Mouse (Mus musculus) heart, embryonic 14.5 days (tissue): ENCODE data around the gene Prop1. TPM values are rescaled to one million over a fixed set of nuclear protein-coding genes. Genes with fewer than 3 reads are reported as not detected.

Experiments used
- ATAC-seq: fragments of 200-750 bp; cut with Nextera tagmentation; 2 replicates; pipeline ENCODE4 v1.8.0; 2017; ENCODE audit warnings: low read depth, moderate TSS enrichment; ENCODE audit not compliant: insufficient number of reproducible peaks, insufficient read depth, low FRiP score
- H3K27ac ChIP-seq, 2 experiments: fragments of 200-500 bp in 1 of 2; fragments of 300-500 bp in 1 of 2; sonication (generic) in 1 of 2; replicated peaks in 1 of 2; 2 replicates each; pipeline ENCODE4 v1.5.1; 2012 to 2014; ENCODE audit warnings: low read depth in 2 of 2, low read length in 2 of 2, control low read depth in 1 of 2, mild to moderate bottlenecking in 1 of 2, mixed read lengths in 1 of 2; ENCODE audit not compliant: control insufficient read depth in 1 of 2, insufficient read depth in 1 of 2
- H3K27me3 ChIP-seq: fragments of 300-500 bp; sonication (generic); 2 replicates; pipeline ENCODE4 v1.6.1; 2014; ENCODE audit warnings: mild to moderate bottlenecking, low read length, control low read depth; ENCODE audit not compliant: control insufficient read depth, insufficient read depth
- H3K36me3 ChIP-seq: fragments of 300-500 bp; sonication (generic); 2 replicates; pipeline ENCODE4 v1.6.1; 2014; ENCODE audit warnings: mild to moderate bottlenecking, control low read depth, low read length, mixed read lengths; ENCODE audit not compliant: control insufficient read depth, insufficient read depth
- H3K4me1 ChIP-seq, 2 experiments: fragments of 200-500 bp in 1 of 2; fragments of 300-500 bp in 1 of 2; sonication (generic) in 1 of 2; 2 replicates each; pipeline ENCODE4 v1.6.1; 2012 to 2014; ENCODE audit warnings: low read length in 2 of 2, control low read depth in 1 of 2, mixed read lengths in 1 of 2; ENCODE audit not compliant: control insufficient read depth in 2 of 2, insufficient read depth in 2 of 2
- H3K4me2 ChIP-seq: fragments of 300-500 bp; sonication (generic); 2 replicates; pipeline ENCODE4 v1.6.1; 2014; ENCODE audit warnings: mild to moderate bottlenecking, low read length
- H3K4me3 ChIP-seq, 2 experiments: fragments of 200-500 bp in 1 of 2; fragments of 300-500 bp in 1 of 2; sonication (generic) in 1 of 2; 2 replicates each; pipeline ENCODE4 v1.5.1; 2012 to 2014; ENCODE audit warnings: low read length in 2 of 2, mild to moderate bottlenecking in 2 of 2, control low read depth in 1 of 2, low read depth in 1 of 2, moderate library complexity in 1 of 2; ENCODE audit not compliant: control insufficient read depth in 1 of 2, insufficient read depth in 1 of 2
- H3K9ac ChIP-seq: fragments of 300-500 bp; sonication (generic); 2 replicates; pipeline ENCODE4 v1.6.1; 2014; ENCODE audit warnings: mild to moderate bottlenecking, low read length
- H3K9me3 ChIP-seq: fragments of 300-500 bp; sonication (generic); 2 replicates; pipeline ENCODE4 v1.6.1; 2016; ENCODE audit warnings: low read length, control low read depth; ENCODE audit not compliant: control insufficient read depth
- whole genome bisulfite sequencing: fragments of 180-500 bp; shearing (Covaris S2); extraction: QIAGEN DNeasy Blood & Tissue Kit; methylation state at CpG from one replicate; pipeline ENCODE4 v1.1.7; 2014; 5-methylcytosine and 5-hydroxymethylcytosine counted together
- polyA plus RNA-seq: library from polyadenylated mRNA; unstranded; fragments of >200 nt; fragmentation: Nextera tagmentation; extraction: Ambion mirVana; gene quantifications from 2 replicates; pipeline ENCODE4 v1.2.1, GENCODE M21; 2014

The Prop1 gene
- not detected in 2 replicates for polyA plus RNA-seq

DNA sequence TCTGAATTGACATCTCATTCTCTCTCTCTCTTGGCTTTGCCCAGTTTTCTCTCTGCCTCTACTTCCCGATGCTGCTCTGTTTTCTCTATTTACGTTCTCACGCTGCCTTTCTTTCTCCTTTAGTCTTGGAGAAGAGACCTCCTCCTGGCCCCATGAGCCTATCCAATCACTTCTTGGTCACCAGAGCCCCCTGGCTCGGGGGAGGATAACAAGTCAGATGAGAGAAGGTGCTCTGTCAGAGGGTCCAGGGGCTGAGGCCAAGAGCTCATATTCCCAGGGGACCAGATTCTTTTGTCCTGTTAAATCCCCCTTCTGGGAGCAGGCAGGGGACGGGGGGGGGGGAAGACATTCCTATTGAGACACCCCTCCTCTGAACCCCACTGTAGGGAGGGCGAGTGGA is at the start of gene Prop1:
TSS of gene Prop1 (minus strand) at position 101 of the 400 bp plus-strand sequence.
- 62% methylated on average over 6 of the region's 6 CpGs for WGBS
- Histone ChIP-seq H3K9ac (no peak within 1 kb of the TSS), H3K4me3 (no peak within 1 kb of the TSS), H3K9me3 (no peaks in the 10 kb centered on the region), H3K27me3 (peaks cover 22% of the 10 kb centered on the region; the same call in 1 of the 2 replicates), H3K4me1 (no peaks in the 10 kb centered on the region), H3K27ac (no peak within 1 kb of the TSS), H3K36me3 (no peaks in the 10 kb centered on the region), H3K4me2 (no peak within 1 kb of the TSS)
- ATAC-seq, result no peak

DNA sequence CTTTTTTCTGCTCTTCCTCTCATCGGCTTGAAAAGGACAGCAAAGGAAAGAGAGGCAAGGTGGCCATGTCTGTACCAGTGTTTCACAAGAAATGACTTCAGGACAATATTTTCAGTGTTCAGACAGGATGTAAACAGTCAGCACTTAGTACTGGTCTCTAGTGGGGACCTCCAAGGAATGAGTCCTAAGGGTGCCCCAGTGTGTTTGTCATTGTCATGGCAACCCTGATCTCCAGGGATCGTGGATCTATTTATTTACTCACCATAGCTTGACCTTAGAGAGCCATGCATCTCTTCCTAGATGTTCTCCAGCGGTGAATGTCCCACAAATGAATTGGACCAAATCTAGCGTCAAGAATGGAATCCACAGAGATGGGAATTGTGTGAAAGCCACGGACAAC is 49.7 kb upstream of the Prop1 start, which contains the start of gene Olfr51:
TSS of gene Olfr51 (plus strand) at position 301 of the 400 bp plus-strand sequence.
- H3K4me2 ChIP-seq, result no peak within 1 kb of the TSS
- WGBS, result 67% methylated on average over 5 of the region's 5 CpGs
- H3K4me3 ChIP-seq, result no peak within 1 kb of the TSS
- no peak within 1 kb of the TSS for H3K27ac ChIP-seq
- no peaks in the 10 kb centered on the region for H3K9me3 ChIP-seq
- no peak for ATAC-seq
- H3K9ac ChIP-seq, result no peak within 1 kb of the TSS
- no peaks in the 10 kb centered on the region for H3K4me1 ChIP-seq
- H3K36me3 ChIP-seq, result no peaks in the 10 kb centered on the region
- H3K27me3 ChIP-seq, result no peaks in the 10 kb centered on the region

DNA sequence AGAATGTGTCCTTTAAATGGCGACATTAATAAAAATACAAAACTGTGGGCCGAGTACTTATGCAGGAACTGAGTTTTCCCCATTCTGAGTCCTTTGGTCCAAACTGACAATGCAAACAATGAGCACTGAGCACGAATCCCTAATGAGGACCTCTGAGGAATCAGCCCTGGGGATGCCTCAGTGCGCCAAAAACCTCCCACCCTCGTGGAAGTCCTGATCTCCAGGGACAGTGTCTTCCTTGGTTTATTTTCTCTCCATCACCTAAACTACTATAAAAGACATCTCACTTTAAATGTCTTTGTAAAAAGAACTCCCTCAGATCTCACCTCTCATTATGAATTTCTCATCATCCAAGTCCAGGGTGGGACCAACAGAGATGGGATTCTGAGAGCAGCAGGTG is 28.1 kb upstream of the Prop1 start, which contains the start of gene Olfr1377:
TSS of gene Olfr1377 (plus strand) at position 301 of the 400 bp plus-strand sequence.
- no peak within 1 kb of the TSS for H3K27ac ChIP-seq
- ATAC-seq, result no peak
- H3K9me3 ChIP-seq, result no peaks in the 10 kb centered on the region
- H3K9ac ChIP-seq, result no peak within 1 kb of the TSS
- H3K4me3 ChIP-seq, result no peak within 1 kb of the TSS
- H3K36me3 ChIP-seq, result no peaks in the 10 kb centered on the region
- peaks cover 29% of the 10 kb centered on the region for H3K27me3 ChIP-seq
- WGBS, result 59% methylated on average over 5 of the region's 5 CpGs
- H3K4me1 ChIP-seq, result peaks cover 0 to 3% of the 10 kb centered on the region in 2 experiments; a peak in 1 of 4 replicates
- no peak within 1 kb of the TSS for H3K4me2 ChIP-seq

DNA sequence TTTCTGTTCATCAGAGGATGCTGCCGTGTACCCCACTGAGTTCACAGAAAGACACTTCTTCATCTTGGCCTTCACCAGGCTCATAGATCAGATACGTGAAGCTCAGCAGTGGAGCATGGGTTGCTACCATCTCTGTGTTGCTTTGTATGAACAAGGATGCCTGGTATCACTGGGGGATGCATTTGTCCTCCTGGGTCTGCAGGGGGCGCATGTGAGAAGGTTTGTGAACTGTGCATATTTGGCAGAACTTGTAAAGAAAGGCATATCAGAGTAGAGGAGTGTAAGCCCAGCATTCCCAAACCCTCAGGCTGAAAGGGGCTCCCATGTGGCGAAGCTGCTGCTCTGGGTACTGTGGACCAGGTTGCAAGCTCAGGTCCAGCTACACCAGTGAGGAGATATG is 23.7 kb upstream of the Prop1 start:
- no peaks in the 10 kb centered on the region for H3K9me3 ChIP-seq
- no peak overlapping the region for H3K4me3 ChIP-seq
- ATAC-seq, result no peak
- 65% methylated on average over 4 of the region's 4 CpGs for WGBS
- no peak overlapping the region for H3K9ac ChIP-seq
- H3K27me3 ChIP-seq, result peaks cover 14% of the 10 kb centered on the region
- H3K4me1 ChIP-seq, result no peaks in the 10 kb centered on the region
- H3K27ac ChIP-seq, result no peak overlapping the region
- no peak overlapping the region for H3K4me2 ChIP-seq
- H3K36me3 ChIP-seq, result no peaks in the 10 kb centered on the region

DNA sequence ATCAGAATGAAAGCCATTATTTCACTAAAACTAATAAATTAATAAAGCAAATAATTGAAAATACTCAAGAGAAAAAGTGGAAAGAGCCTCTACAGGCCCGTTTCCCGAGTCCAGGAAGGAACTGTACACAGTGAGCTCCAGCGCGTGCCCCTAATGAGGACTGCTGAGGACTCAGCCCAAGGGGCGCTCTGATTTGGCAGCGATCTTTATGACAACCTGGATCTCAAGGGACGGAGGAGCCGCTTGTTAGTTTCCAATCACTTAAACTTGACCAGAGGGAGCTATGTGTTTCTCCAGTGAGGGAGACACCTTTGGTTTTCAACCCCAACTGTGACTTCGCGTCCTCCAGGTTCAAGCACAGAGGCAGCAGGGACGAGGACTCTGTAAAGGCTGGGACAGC is 12.7 kb upstream of the Prop1 start, which contains the start of gene Olfr1378:
TSS of gene Olfr1378 (plus strand) at position 301 of the 400 bp plus-strand sequence.
- peaks cover 8% of the 10 kb centered on the region for H3K27me3 ChIP-seq
- 85% methylated on average over 11 of the region's 11 CpGs for WGBS
- H3K4me2 ChIP-seq, result no peak within 1 kb of the TSS
- H3K27ac ChIP-seq, result no peak within 1 kb of the TSS
- no peak within 1 kb of the TSS for H3K9ac ChIP-seq
- no peaks in the 10 kb centered on the region for H3K36me3 ChIP-seq
- no peaks in the 10 kb centered on the region for H3K9me3 ChIP-seq
- no peaks in the 10 kb centered on the region for H3K4me1 ChIP-seq
- H3K4me3 ChIP-seq, result no peak within 1 kb of the TSS
- ATAC-seq, result no peak

DNA sequence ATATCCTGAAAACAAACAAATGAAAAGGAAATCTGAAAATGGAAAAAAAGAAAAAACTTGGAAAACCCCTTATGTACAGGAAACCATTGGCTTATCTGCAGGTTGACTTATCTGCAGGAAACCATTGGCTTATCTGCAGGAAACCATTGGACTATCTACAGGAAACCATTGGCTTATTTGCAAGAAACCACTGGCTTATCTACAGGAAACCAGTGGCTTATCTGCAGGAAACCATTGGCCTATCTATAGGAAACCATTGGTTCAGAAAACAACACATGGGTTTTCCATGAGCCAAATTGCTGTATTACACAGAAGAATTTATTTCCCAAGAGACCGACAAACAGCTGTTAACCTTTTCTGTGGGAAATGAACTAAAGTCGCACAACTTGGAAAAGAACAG is 11.3 kb upstream of the Prop1 start:
- Histone ChIP-seq H3K4me2 (no peak overlapping the region), H3K4me1 (no peaks in the 10 kb centered on the region), H3K27me3 (peaks cover 8% of the 10 kb centered on the region), H3K27ac (no peak overlapping the region), H3K36me3 (no peaks in the 10 kb centered on the region), H3K4me3 (no peak overlapping the region), H3K9ac (no peak overlapping the region), H3K9me3 (no peaks in the 10 kb centered on the region)
- no peak for ATAC-seq
- WGBS, result 60% methylated on average over 2 of the region's 2 CpGs

DNA sequence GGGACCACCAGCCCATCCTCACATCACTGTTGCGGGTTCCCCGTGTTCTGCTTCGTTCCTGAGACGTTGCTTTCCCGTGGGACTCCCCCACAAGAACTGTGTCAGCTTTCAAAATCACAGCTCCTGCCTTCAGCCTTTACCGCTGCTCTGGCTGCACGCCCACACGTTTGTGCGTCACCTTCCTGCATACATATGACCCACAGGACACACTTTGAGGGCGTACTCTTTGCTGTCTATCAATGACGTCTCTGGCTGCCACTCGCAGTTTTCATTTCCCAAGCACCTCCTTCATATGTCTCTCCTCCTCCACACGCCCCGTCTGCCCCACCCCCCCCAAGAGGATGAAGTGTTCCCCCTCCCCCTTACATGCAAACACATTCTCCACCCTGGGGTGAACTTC is 1.3 kb downstream of the Prop1 start:
- Histone ChIP-seq H3K9me3 (no peaks in the 10 kb centered on the region), H3K27ac (no peak overlapping the region), H3K9ac (no peak overlapping the region), H3K36me3 (no peaks in the 10 kb centered on the region), H3K4me3 (no peak overlapping the region), H3K4me1 (no peaks in the 10 kb centered on the region), H3K27me3 (peaks cover 22% of the 10 kb centered on the region; the same call in 1 of the 2 replicates), H3K4me2 (no peak overlapping the region)
- no peak for ATAC-seq
- WGBS, result 54% methylated on average over 14 of the region's 14 CpGs

DNA sequence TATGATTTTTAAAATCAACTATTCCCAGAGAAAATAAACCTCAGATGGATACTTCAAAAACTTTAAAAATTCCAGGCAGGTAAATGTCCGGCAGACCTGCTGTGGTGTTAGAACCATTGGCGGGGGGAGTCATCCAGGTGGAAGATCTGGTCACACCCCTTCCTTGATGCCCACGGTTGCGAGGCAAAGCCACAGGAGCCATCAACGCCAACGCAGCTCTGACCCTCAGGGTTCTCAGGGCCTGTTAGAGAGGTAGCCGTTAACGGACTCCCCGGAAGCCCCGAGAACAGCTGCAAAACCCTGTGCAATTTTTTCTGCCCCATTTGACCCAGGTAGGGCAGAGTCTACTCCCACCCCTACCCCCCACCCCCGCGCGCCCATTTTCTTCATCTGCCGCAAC is 10.1 kb downstream of the Prop1 start, which contains the start of gene 4933414I15Rik:
TSS of gene 4933414I15Rik (minus strand) at position 260 of the 400 bp plus-strand sequence.
- no peaks in the 10 kb centered on the region for H3K36me3 ChIP-seq
- H3K27ac ChIP-seq, result no peak within 1 kb of the TSS
- WGBS, result 67% methylated on average over 14 of the region's 14 CpGs
- no peak within 1 kb of the TSS for H3K4me3 ChIP-seq
- no peaks in the 10 kb centered on the region for H3K9me3 ChIP-seq
- no peaks in the 10 kb centered on the region for H3K4me1 ChIP-seq
- no peak for ATAC-seq
- no peak within 1 kb of the TSS for H3K4me2 ChIP-seq
- peaks cover 29% of the 10 kb centered on the region for H3K27me3 ChIP-seq
- no peak within 1 kb of the TSS for H3K9ac ChIP-seq
